Mouse (Mus musculus) kidney, embryonic 16.5 days (tissue): ENCODE measurements around the gene Ybx2. TPM values are rescaled to one million over a fixed set of nuclear protein-coding genes. Genes with fewer than 3 reads are reported as not detected.
"Not testable (repeated sequence)": the region's sequence is repeated elsewhere in the genome, so short reads cannot be mapped to it uniquely, and the experiment has no call there.

ENCODE experiments used
- ATAC-seq: fragments of 200-750 bp; cut with Nextera tagmentation; 2 replicates; pipeline ENCODE4 v1.8.0; 2017; ENCODE audit warnings: moderate TSS enrichment; ENCODE audit not compliant: low FRiP score, low TSS enrichment
- H3K27ac ChIP-seq: fragments of 300-500 bp; sonication (generic); 2 replicates; pipeline ENCODE4 v1.5.1; 2014; ENCODE audit warnings: low read length
- H3K27me3 ChIP-seq: fragments of 300-500 bp; sonication (generic); 2 replicates; pipeline ENCODE4 v1.6.1; 2014; ENCODE audit warnings: low read length, control low read depth, mixed read lengths; ENCODE audit not compliant: insufficient read depth
- H3K36me3 ChIP-seq: fragments of 300-500 bp; sonication (generic); 2 replicates; pipeline ENCODE4 v1.6.1; 2014; ENCODE audit warnings: low read length, control low read depth, mixed read lengths; ENCODE audit not compliant: insufficient read depth
- H3K4me1 ChIP-seq: fragments of 300-500 bp; sonication (generic); 2 replicates; pipeline ENCODE4 v1.6.1; 2014; ENCODE audit warnings: low read length, control low read depth, mixed read lengths; ENCODE audit not compliant: insufficient read depth
- H3K4me2 ChIP-seq: fragments of 300-500 bp; sonication (generic); replicated peaks from 2 replicates; pipeline ENCODE4 v1.6.1; 2014; ENCODE audit warnings: low read depth, low read length
- H3K4me3 ChIP-seq: fragments of 300-500 bp; sonication (generic); 2 replicates; pipeline ENCODE4 v1.5.1; 2014; ENCODE audit warnings: mild to moderate bottlenecking, low read length
- H3K9ac ChIP-seq: fragments of 300-500 bp; sonication (generic); replicated peaks from 2 replicates; pipeline ENCODE4 v1.6.1; 2014; ENCODE audit warnings: low read length
- H3K9me3 ChIP-seq: fragments of 300-500 bp; sonication (generic); 2 replicates; pipeline ENCODE4 v1.6.1; 2016; ENCODE audit warnings: low read length, control low read depth
- WGBS: fragments of 180-500 bp; shearing (Covaris S2); extraction: QIAGEN DNeasy Blood & Tissue Kit; methylation state at CpG from one replicate; pipeline ENCODE4 v1.1.7; 2014; 5-methylcytosine and 5-hydroxymethylcytosine counted together
- polyA plus RNA-seq: library from polyadenylated mRNA; unstranded; fragments of >200 nt; fragmentation: Nextera tagmentation; extraction: Ambion mirVana; gene quantifications from 2 replicates; pipeline ENCODE4 v1.2.1, GENCODE M21; 2015

The Ybx2 gene
- polyA plus RNA-seq, 1 experiment from 2014 or later: 7.0 TPM

DNA sequence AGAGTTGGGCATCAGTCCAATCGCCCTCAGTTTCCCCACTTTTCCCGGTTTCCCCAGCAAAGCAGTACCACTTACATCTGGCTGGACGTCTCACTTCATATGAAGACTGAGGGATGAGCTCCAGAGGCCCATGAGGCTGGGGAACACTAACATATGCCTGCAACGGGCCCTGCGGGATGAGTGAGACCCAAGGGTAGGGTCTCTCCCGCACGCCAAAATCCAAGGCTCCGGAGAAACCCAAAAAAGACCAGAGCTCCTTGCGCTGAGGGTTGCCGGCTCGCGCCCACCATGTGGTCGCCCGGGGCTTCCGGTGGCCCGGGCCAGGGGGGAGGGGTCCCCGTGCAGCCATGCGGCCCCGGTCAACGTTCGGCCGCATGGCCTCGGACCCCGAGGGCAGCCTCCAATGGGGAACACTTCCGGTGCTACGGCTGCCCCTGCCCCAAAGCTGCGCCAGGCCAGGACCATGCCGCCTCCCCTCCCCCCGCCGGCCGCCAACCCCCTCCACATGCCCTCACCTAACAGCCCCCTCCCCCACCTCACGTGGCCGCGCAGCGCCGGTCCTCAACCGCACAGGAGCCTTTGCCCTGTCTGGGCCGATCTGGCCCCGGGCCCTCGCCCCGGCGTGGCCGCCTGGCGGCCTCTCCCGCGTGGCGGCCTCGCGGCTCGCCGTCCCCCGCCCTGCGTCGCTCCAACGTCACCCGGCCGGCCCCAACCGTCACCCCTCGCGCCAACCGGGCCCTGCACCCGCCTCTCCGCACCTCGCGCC is 15.1 kb upstream of the Ybx2 start:
- Histone ChIP-seq H3K27me3 (no peaks in the 10 kb centered on the region), H3K36me3 (peaks cover 29% of the 10 kb centered on the region), H3K9ac (peak overlapping the region; percentile 98), H3K9me3 (no peaks in the 10 kb centered on the region), H3K4me1 (peaks cover 32% of the 10 kb centered on the region), H3K27ac (peak overlapping the region; percentile 92), H3K4me3 (peak overlapping the region; percentile 95), H3K4me2 (peak overlapping the region; percentile 91)
- peak; percentile 14 for ATAC-seq
- under 1% methylated on average over 32 of the region's 65 CpGs for WGBS

DNA sequence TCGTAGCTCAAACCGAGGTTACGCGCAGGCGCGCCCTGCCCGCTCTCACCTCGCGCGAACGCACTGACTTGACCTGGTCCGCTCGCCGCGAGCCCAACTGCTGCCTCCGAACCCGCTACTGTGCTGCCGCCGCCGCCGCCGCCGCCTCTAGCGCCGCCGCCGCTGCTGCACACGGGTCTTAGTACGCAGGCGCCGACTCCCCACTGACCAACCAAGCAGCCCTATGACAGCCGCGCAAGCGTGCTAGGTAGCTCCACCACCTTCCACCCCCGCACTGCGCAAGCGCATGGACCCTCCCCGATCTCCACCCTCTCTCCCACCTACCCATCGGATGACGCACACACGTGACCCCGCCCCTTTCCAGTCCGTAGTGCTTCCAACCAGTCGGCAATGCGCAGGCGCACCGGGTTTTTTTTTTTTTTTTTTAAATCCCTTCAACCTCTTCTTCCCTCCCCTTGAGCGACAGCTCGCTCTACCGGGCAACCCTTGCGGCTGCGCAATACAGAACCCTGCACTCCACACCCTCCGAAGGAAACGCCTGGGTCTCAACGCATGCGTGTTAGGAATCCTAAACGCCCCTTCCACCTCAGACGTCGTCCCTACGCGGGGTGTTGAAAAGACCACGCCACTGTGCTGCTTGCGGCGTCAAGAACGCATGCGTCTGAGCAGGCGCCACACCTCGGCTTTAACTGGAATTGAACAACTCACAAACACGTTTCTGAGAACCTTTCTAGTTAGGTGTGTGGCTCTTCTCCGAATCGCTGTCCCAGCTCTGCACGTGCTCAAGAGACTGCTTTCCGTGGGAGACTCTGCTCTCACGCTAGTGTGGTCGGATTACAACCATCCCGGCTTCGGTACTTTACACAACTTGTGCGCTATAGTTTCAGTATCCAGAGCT is 14.2 kb upstream of the Ybx2 start, which contains the start of gene Eif5a:
Gene Eif5a (minus strand): TSS at position 845 of the 898 bp plus-strand sequence.
- H3K4me3 ChIP-seq: peak within 1 kb of the TSS; percentile 95
- H3K27ac ChIP-seq: peak within 1 kb of the TSS; percentile 97
- peak; percentile 97 for ATAC-seq
- peaks cover 21% of the 10 kb centered on the region for H3K36me3 ChIP-seq
- peak within 1 kb of the TSS; percentile 91 for H3K4me2 ChIP-seq
- no peaks in the 10 kb centered on the region for H3K9me3 ChIP-seq
- H3K27me3 ChIP-seq: no peaks in the 10 kb centered on the region
- peak within 1 kb of the TSS; percentile 98 for H3K9ac ChIP-seq
- WGBS: under 1% methylated on average over 78 of the region's 78 CpGs
- peaks cover 23% of the 10 kb centered on the region for H3K4me1 ChIP-seq

DNA sequence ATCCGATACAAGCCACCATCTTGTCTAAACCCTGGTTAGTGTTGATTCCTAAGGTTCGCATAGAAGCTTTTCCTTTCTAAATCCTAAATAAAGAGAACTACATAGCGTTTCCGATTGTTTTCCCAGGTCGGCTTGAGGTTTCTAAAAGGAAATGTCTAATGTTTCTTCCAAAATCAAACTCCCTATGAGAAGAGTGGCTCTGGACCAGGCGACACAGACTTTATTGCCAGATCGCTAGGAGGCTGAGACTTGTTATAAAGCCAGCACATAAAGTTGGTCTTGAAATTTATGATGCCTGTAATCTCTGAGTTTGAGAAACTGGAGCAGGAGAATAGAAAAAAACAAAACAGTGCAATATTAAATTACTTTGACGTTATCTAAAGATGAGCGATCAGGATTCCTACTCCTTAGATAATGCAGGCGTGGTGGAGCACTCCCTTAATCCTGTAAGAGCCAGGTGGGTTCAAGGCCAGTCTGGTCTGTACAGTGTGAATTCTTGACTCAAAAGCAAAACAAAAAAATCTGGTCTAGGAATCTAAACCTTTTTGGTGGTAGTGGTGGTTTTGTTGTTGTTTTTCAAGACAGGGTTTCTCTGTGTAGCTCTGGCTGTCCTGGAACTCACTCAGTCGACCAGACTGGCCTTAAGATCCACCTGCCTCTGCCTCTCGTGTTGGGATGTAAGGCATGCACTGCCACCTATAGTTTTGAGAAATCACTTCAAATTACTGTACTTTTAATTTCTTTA is 13.4 kb upstream of the Ybx2 start:
- Histone ChIP-seq H3K4me1 (peaks cover 23% of the 10 kb centered on the region), H3K4me3 (peak overlapping the region; percentile 95), H3K27me3 (no peaks in the 10 kb centered on the region), H3K27ac (peak overlapping the region; percentile 97), H3K36me3 (peaks cover 17% of the 10 kb centered on the region), H3K9me3 (no peaks in the 10 kb centered on the region), H3K4me2 (peak overlapping the region; percentile 57), H3K9ac (peak overlapping the region; percentile 76)
- WGBS: 2% methylated on average over 12 of the region's 12 CpGs
- ATAC-seq: no peak

DNA sequence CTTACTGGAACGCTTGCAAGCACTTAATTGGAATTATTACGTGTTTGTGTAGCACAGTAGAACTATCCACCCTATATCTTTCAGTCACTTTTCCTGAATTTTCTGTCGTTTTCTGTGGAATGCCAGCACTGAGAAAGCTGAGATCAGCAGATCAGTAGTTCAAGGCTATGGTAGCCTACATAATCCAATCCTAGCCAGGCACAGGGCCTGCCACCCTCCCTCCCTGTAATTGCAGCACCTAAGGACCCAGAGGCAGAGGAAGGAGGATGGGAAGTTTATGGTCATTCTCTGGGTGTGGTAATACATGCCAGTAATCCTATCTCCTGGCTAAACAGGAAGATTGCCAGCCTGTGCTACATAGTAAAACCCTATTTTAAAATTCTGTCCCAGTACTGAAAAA is 12.8 kb upstream of the Ybx2 start:
- Histone ChIP-seq H3K4me3 (no peak overlapping the region), H3K4me1 (peaks cover 23% of the 10 kb centered on the region), H3K36me3 (peaks cover 11% of the 10 kb centered on the region), H3K9me3 (no peaks in the 10 kb centered on the region), H3K27ac (peak overlapping the region; percentile 97), H3K27me3 (no peaks in the 10 kb centered on the region), H3K4me2 (0 out of 2 replicates have a peak overlapping the region, but pooled peaks have one; percentile 57), H3K9ac (peak overlapping the region; percentile 76; the same call in 1 of the 2 replicates)
- 60% methylated on average over 3 of the region's 3 CpGs for WGBS
- no peak for ATAC-seq

DNA sequence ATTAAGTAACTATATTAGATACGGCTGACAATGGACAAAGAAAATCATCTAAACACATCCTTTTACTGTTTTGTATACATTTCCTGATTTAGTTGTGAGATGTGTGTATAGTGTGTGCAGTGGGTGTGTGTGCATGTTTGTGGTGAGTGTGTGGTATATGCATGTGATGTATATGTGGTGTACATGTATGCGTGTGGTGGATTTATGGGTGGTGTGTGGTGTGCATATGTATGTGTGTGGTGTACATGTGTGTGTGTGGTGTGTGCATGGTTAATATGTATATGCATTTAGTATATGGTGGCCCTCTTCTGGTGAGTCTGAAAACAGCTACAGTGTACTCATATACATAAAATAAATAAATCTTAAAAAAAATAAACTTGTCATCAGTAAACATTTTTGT is 8.1 kb upstream of the Ybx2 start:
- ATAC-seq: no peak
- WGBS: 99% methylated on average over 2 of the region's 2 CpGs
- H3K36me3 ChIP-seq: no peaks in the 10 kb centered on the region
- H3K4me2 ChIP-seq: no peak overlapping the region
- no peak overlapping the region for H3K27ac ChIP-seq
- H3K4me1 ChIP-seq: peaks cover 5% of the 10 kb centered on the region; the same call in 1 of the 2 replicates
- H3K4me3 ChIP-seq: no peak overlapping the region
- no peaks in the 10 kb centered on the region for H3K27me3 ChIP-seq
- no peaks in the 10 kb centered on the region for H3K9me3 ChIP-seq
- no peak overlapping the region for H3K9ac ChIP-seq

DNA sequence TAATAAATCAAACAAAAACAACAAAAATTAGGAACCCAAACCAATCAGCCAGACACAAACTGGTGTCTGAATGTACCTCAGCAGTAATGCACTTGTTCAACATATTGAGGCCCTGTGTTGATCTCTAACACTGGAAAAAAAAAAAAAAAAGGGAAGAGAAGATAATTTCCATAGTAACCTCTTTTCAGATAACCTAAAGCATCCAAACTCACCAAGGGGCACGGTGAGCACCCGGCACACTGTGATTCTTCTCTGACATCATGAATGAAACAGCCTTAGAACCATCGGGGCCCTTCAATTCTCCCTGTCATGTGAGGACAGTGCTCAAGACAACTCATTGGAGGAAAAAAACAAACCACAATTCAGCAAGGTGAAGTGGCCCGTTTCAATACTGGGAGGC is 5.9 kb upstream of the Ybx2 start:
- H3K4me1 ChIP-seq: no peaks in the 10 kb centered on the region; the same call in 1 of the 2 replicates
- no peak for ATAC-seq
- 79% methylated on average over 4 of the region's 4 CpGs for WGBS

DNA sequence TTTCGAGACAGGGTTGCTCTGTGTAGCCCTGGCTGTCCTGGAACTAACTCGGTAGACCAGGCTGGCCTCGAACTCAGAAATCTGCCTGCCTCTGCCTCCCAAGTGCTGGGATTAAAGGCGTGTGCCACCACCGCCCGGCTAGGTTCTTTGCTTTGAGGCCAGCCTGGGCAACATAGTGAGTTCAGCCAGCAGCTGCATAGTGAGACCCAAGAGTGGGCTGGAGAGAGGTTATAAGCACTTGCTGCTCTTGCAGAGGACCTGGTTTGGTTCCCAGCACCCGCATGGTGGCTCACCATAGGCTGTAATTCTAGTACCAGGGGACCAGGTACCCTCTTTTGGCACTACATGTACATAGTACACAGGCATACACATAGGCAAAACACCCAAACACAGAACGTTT is 5.4 kb upstream of the Ybx2 start:
- WGBS: 89% methylated on average over 8 of the region's 8 CpGs
- H3K27ac ChIP-seq, ATAC-seq, H3K4me3 ChIP-seq, H3K36me3 ChIP-seq, H3K4me1 ChIP-seq, H3K4me2 ChIP-seq, H3K9ac ChIP-seq, H3K9me3 ChIP-seq, H3K27me3 ChIP-seq: not testable (repeated sequence)

More for the DNA sequence above, 5.9 kb upstream of the Ybx2 start:
- Histone ChIP-seq H3K27ac (no peak overlapping the region), H3K9ac (no peak overlapping the region), H3K27me3 (no peaks in the 10 kb centered on the region), H3K9me3 (no peaks in the 10 kb centered on the region), H3K4me2 (no peak overlapping the region), H3K36me3 (no peaks in the 10 kb centered on the region), H3K4me3 (no peak overlapping the region)

DNA sequence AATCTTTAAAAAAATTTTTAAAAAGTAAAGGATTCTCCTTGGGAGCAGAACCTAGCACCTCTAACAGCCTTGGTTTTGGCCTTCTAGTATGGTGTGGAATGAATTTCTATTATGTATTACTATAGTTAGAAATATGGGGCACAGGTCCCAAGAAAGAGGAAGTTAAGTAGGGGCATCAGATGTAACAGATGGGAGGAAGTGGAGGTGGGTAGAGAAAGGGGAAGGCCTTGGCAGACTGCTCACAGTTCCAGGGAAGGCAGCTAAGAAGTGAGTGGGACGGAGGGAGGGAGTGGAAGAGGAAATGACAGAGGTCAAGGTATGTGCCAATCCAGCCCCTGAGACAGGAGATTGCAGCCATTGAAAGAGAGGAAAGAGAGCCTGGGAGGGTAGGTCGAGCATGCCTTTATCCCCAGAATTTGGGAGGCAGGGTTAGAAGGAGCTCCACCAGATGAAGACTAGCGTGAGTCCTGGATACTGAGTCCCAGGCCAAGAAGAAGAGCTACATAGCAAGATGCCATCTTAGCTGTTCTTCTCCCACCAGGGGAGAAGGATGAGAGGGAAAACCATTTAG is 4.5 kb upstream of the Ybx2 start:
- 64% methylated on average over 3 of the region's 3 CpGs for WGBS
- H3K27me3 ChIP-seq: peaks cover 4% of the 10 kb centered on the region; the same call in 1 of the 2 replicates
- no peak for ATAC-seq

DNA sequence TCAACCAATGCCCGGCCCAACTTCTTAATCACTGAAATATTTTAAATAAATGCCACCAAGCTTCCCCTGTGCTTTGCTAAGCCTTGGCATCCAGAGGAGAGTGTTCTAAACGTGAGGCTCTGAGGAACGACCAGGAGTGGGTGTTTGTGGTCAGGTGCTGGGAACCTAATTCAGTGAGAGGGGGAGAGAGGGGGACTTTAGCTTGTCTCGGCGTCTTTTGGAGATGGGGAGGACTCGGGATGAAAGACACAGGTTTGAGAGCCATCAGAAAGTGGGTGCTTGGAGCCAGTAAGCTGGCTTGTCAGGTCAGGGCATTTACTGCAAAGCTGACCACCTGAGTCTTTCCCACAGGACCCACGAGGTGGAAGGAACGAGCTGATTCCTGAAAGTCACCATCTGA is 3.8 kb upstream of the Ybx2 start:
- no peak for ATAC-seq
- no peak overlapping the region for H3K9ac ChIP-seq
- WGBS: 74% methylated on average over 8 of the region's 8 CpGs

More for the DNA sequence above, 4.5 kb upstream of the Ybx2 start:
- Histone ChIP-seq H3K4me3 (no peak overlapping the region), H3K36me3 (no peaks in the 10 kb centered on the region), H3K4me1 (peaks cover 10% of the 10 kb centered on the region), H3K27ac (no peak overlapping the region), H3K4me2 (no peak overlapping the region), H3K9me3 (no peaks in the 10 kb centered on the region), H3K9ac (no peak overlapping the region)

More for the DNA sequence above, 3.8 kb upstream of the Ybx2 start:
- Histone ChIP-seq H3K4me3 (no peak overlapping the region), H3K36me3 (no peaks in the 10 kb centered on the region), H3K4me1 (peaks cover 17% of the 10 kb centered on the region), H3K9me3 (no peaks in the 10 kb centered on the region), H3K27ac (no peak overlapping the region), H3K27me3 (peaks cover 6% of the 10 kb centered on the region; the same call in 1 of the 2 replicates), H3K4me2 (no peak overlapping the region)
